Mouse (Mus musculus) heart, postnatal 0 days (tissue): Measurements from ENCODE around the gene Hacd1. TPM values are rescaled to one million over a fixed set of nuclear protein-coding genes. Genes with fewer than 3 reads are reported as not detected.
"Not testable (repeated sequence)": the region's sequence is repeated elsewhere in the genome, so short reads cannot be mapped to it uniquely, and the experiment has no call there.

Experiments used
- ATAC-seq: fragments of 200-750 bp; cut with Nextera tagmentation; 2 replicates; pipeline ENCODE4 v1.8.0; 2017; ENCODE audit warnings: low read depth, moderate number of reproducible peaks, moderate library complexity; ENCODE audit not compliant: insufficient read depth
- DNase-seq: peaks from one replicate; pipeline ENCODE4 v3.0.0-alpha.2; 2016; ENCODE audit warnings: low spot score
- H3K27ac ChIP-seq: fragments of 300-500 bp; sonication (generic); 2 replicates; pipeline ENCODE4 v1.5.1; 2014; ENCODE audit warnings: low read depth, mild to moderate bottlenecking
- H3K27me3 ChIP-seq: fragments of 300-500 bp; sonication (generic); 2 replicates; pipeline ENCODE4 v1.6.1; 2014; ENCODE audit warnings: low read length, mixed read lengths; ENCODE audit not compliant: control insufficient read depth, insufficient read depth
- H3K36me3 ChIP-seq: fragments of 300-500 bp; sonication (generic); replicated peaks from 2 replicates; pipeline ENCODE4 v1.6.1; 2014; ENCODE audit warnings: low read length, mixed read lengths; ENCODE audit not compliant: control insufficient read depth, insufficient read depth
- H3K4me1 ChIP-seq: fragments of 300-500 bp; sonication (generic); 2 replicates; pipeline ENCODE4 v1.6.1; 2014; ENCODE audit warnings: antibody characterized with exemption; ENCODE audit not compliant: control insufficient read depth, insufficient read depth
- H3K4me2 ChIP-seq: fragments of 300-500 bp; sonication (generic); 2 replicates; pipeline ENCODE4 v1.6.1; 2014; ENCODE audit warnings: low read depth, mild to moderate bottlenecking, low read length, moderate library complexity
- H3K4me3 ChIP-seq: fragments of 300-500 bp; sonication (generic); 2 replicates; pipeline ENCODE4 v1.5.1; 2014; ENCODE audit warnings: low read depth, low read length
- H3K9ac ChIP-seq: fragments of 300-500 bp; sonication (generic); replicated peaks from 2 replicates; pipeline ENCODE4 v1.6.1; 2014; ENCODE audit warnings: low read depth, low read length, mixed read lengths
- H3K9me3 ChIP-seq: fragments of 300-500 bp; sonication (generic); replicated peaks from 2 replicates; pipeline ENCODE4 v1.6.1; 2016; ENCODE audit warnings: low read length; ENCODE audit not compliant: control insufficient read depth
- CTCF ChIP-seq: IDR thresholded peaks from 2 replicates; pipeline ENCODE4 v1.5.1; 2016; ENCODE audit warnings: antibody characterized with exemption, control low read depth, low read depth
- EP300 ChIP-seq: IDR thresholded peaks from 2 replicates; pipeline ENCODE4 v1.6.1; 2016; ENCODE audit warnings: antibody characterized with exemption, low read depth
- WGBS: fragments of 180-500 bp; shearing (Covaris S2); extraction: QIAGEN DNeasy Blood & Tissue Kit; methylation state at CpG from one replicate; pipeline ENCODE4 v1.1.7; 2014; 5-methylcytosine and 5-hydroxymethylcytosine counted together
- polyA plus RNA-seq: library from polyadenylated mRNA; unstranded; fragments of >200 nt; fragmentation: Nextera tagmentation; extraction: Ambion mirVana; gene quantifications from 2 replicates; pipeline ENCODE4 v1.2.1, GENCODE M21; 2015
- total RNA-seq: library from RNA; depleted of rRNA; stranded (reverse); fragments of >200 nt; gene quantifications from 2 replicates; pipeline ENCODE4 v1.2.3, GENCODE M21; 2014; ENCODE audit warnings: low replicate concordance; rRNA removed

Hacd1 gene
- total RNA-seq (324 and 440 TPM in 2 replicates), polyA plus RNA-seq (430 and 451 TPM in 2 replicates)

DNA sequence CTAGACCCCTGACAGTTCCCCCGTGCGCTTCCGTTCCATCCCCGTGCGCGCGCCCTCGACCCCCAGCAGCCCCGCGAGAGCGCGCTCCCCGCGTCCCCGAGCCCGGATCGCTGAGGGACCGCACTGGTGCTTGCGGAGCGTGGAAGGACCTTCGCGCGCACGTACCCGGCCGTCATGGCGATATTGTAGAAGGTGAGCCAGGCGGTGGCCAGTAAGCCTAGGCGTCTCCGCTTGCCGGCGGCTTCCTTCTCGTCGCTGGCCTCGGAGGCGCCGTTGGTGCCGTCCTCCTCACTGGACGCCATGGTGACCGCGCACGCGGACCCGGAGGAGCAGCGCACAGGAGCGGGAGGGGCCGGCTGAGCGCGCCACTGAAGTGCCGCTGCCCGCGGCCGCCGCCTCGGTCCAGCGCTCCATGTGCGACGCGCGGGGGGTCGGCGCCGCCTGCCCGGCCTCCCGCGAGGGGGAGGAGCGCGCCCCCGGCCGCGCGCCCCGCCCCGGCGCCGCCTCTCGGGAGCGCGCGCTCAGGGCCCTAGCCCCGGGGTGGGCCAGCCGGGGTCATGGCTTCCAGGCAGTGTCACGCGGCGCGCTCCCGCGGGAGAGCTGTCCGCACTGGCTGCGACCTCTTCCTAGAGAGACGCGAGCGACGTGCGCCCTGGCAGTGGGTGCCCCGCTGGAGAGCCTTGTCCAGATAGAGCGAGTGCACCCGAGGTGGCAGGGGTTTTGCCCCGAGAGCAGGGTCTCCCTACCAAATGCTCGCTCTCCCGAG lies at the start of gene Hacd1:
Gene Hacd1 (minus strand): TSS at position 570 of the 766 bp plus-strand sequence.
- WGBS = under 1% methylated on average over 77 of the region's 101 CpGs
- no peaks in the 10 kb centered on the region for H3K9me3 ChIP-seq

DNA sequence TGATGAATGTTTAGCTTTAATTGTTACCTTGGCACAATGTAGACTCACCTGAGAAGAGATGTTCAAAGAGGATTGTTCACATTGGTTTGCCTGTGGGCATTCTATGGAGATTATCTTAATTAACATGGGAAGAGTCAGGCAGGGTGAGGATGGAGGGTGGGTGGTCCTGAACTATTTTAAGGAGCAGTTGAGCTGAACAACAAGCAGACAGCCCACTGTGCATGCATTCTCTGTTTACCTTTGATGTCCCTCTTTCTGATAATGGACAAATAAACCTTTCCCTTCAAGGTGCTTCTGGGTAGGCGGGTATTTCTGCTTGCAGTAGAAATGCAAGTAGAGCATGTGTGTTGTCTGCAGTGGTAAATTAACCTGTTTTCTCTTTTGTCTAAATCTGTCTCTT lies 48.0 kb upstream of the Hacd1 start:
- no peak overlapping the region for H3K4me2 ChIP-seq
- no peak for TF ChIP-seq EP300
- TF ChIP-seq CTCF = no peak
- H3K4me3 ChIP-seq = no peak overlapping the region
- H3K4me1 ChIP-seq = peaks cover 9% of the 10 kb centered on the region
- peaks cover 6% of the 10 kb centered on the region; the same call in 1 of the 2 replicates for H3K36me3 ChIP-seq
- no peaks in the 10 kb centered on the region for H3K27me3 ChIP-seq
- ATAC-seq = no peak
- no peaks in the 10 kb centered on the region for H3K9me3 ChIP-seq
- no peak for DNase-seq
- H3K9ac ChIP-seq = no peak overlapping the region
- WGBS = 96% methylated on average over 1 of the region's 1 CpGs
- no peak overlapping the region for H3K27ac ChIP-seq

More for the DNA sequence above, at the start of gene Hacd1:
- Histone ChIP-seq H3K9ac (peak within 1 kb of the TSS; percentile 78), H3K36me3 (no peaks in the 10 kb centered on the region), H3K27ac (peak within 1 kb of the TSS; percentile 96), H3K4me3 (peak within 1 kb of the TSS; percentile 77), H3K27me3 (no peaks in the 10 kb centered on the region), H3K4me1 (peaks cover 7% of the 10 kb centered on the region; the same call in 1 of the 2 replicates), H3K4me2 (peak within 1 kb of the TSS; percentile 68)
- no peak for TF ChIP-seq EP300
- no peak for TF ChIP-seq CTCF
- ATAC-seq = peak; percentile 83
- DNase-seq = peak; percentile 80

DNA sequence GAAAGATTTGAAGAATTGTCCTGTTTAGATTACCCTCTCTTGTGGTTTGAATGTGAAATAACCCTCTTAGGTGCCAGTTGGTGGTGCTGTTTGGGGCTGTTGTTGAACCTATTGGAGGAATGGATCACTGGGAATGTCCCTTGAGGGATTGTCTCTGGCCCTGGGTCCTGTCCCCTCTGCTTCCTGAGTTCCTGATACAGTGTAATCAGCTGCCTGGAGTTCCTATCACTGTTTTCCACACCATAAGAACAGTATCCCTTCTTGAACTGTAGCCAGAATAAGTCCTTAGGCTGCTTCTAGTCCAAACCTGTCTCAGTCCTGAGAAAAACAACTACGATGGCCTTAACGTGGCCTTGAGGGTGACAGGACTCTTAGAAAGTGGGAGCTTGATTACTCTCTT lies 46.7 kb upstream of the Hacd1 start:
- no peaks in the 10 kb centered on the region for H3K27me3 ChIP-seq
- TF ChIP-seq EP300 (no peak), CTCF (no peak)
- peaks cover 9% of the 10 kb centered on the region for H3K4me1 ChIP-seq
- ATAC-seq = no peak
- H3K9me3 ChIP-seq = no peaks in the 10 kb centered on the region
- no peak for DNase-seq
- H3K4me2 ChIP-seq = no peak overlapping the region
- no peak overlapping the region for H3K27ac ChIP-seq
- WGBS = 45% methylated on average over 2 of the region's 2 CpGs
- H3K4me3 ChIP-seq = no peak overlapping the region
- H3K9ac ChIP-seq = no peak overlapping the region
- H3K36me3 ChIP-seq = peaks cover 6% of the 10 kb centered on the region; the same call in 1 of the 2 replicates

DNA sequence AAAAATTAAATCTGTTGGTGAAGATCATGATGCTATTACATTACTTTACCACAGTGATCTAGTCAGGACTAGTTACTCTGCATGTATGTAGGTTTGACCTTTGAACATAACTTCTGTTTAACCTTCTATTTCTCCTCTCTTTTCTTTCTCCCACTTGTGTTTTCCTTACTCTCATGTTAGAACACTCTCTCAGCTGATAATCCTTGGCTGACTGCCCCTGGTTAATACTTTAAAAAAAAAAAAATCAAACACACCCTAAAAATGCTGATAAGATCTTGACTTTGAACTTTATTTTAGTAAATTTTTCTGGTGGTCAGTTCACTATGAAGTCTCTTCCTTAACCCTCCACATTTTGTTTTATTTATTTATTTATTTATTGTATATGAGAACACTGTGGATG lies 44.6 kb upstream of the Hacd1 start:
- no peak overlapping the region for H3K9ac ChIP-seq
- DNase-seq (no peak), ATAC-seq (no peak)
- H3K4me1 ChIP-seq = peaks cover 9% of the 10 kb centered on the region
- H3K27me3 ChIP-seq = no peaks in the 10 kb centered on the region
- no peak overlapping the region for H3K27ac ChIP-seq
- H3K4me3 ChIP-seq = no peak overlapping the region
- no peak for TF ChIP-seq EP300
- no peak for TF ChIP-seq CTCF
- H3K36me3 ChIP-seq = peaks cover 6% of the 10 kb centered on the region; the same call in 1 of the 2 replicates
- no peaks in the 10 kb centered on the region for H3K9me3 ChIP-seq
- no peak overlapping the region for H3K4me2 ChIP-seq

DNA sequence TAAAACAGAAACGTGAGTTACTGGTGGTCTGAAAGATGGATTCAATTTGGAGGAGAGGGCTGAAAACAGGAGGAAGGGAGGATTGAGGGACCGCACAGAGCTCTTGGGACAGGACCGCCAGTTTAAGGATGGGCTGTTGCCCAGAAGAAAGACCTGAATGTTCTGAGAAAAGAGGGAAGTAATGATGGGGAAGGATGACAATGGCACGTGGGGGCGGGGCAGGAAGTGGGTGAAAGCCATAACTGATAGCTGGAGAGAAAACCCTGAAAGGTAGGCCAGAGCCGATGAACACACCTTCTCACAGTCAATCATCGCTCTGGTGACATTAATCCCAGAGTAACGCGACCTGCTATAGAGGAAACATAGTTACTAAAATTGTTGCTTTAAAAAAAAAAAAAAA lies 22.6 kb upstream of the Hacd1 start:
- H3K27ac ChIP-seq, H3K4me3 ChIP-seq, H3K9me3 ChIP-seq, ATAC-seq, H3K27me3 ChIP-seq, H3K36me3 ChIP-seq, H3K4me2 ChIP-seq, DNase-seq, H3K9ac ChIP-seq: not testable (repeated sequence)
- WGBS = 86% methylated on average over 8 of the region's 9 CpGs
- peaks cover 11% of the 10 kb centered on the region; the same call in 1 of the 2 replicates for H3K4me1 ChIP-seq
